Mouse (Mus musculus): ENCODE data around the gene Otop1. TPM values are rescaled to one million over a fixed set of nuclear protein-coding genes. Genes with fewer than 3 reads are reported as not detected.

Otop1 gene
- total RNA-seq, 2 experiments from 2014 or later = not detected

- ATAC-seq (ENCODE audit: poor library complexity, severe bottlenecking) = no peak
Observed at GRCm38 (mm10) chr5:38288476-38288875, 12.7 kb downstream of the Otop1 start.

- ATAC-seq (ENCODE audit: poor library complexity, severe bottlenecking) = no peak
Observed at GRCm38 (mm10) chr5:38301761-38302411, 26.1 kb downstream of the Otop1 start.

- no peak for ATAC-seq (ENCODE audit: poor library complexity, severe bottlenecking)
Observed at GRCm38 (mm10) chr5:38302651-38303050, 26.9 kb downstream of the Otop1 start.

DNA sequence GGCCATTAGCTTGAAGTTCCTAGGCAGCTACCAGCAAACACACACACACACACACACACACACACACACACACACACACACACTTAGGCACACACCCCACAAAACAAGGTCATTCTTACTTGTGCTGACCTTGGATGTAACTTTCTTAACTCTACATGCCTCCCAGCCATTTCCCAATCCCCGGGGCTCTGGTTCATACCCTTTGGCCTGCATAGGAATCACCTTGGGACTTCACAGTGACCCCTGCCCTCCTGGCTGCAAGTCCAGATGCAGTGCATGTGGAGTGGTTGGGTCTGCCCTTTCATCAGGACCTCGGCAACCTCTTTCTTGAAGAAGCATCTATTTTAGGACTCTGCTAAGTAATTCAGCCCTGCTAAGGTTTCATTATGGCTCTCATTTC lies 29.5 kb downstream of the Otop1 start:
- no peak for ATAC-seq (ENCODE audit: poor library complexity, severe bottlenecking)

GRCm38 (mm10) chr5:38307255-38308101 lies 31.7 kb downstream of the Otop1 start:
- ATAC-seq (ENCODE audit: poor library complexity, severe bottlenecking) = peak; percentile 96

DNA sequence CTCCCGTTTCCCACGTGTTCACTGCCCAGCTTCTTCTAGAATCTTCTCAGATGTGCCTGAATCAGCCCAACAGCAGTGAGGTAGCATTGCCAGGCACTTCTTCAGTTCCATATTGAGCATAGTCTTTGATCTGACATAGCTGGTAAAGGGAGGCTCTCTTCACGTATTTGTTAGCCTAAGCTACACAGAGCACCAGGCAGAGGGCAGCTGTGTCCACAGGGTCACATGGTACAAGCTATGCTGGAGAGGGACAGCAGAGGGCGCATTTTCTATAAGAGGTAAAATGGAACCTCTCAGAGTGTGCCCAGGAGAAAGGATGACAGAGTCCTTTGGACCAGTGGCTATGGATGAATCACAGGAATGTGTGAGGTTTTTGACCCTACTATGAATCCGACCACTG lies 33.1 kb downstream of the Otop1 start:
- peak; percentile 62 for ATAC-seq (ENCODE audit: poor library complexity, severe bottlenecking)

DNA sequence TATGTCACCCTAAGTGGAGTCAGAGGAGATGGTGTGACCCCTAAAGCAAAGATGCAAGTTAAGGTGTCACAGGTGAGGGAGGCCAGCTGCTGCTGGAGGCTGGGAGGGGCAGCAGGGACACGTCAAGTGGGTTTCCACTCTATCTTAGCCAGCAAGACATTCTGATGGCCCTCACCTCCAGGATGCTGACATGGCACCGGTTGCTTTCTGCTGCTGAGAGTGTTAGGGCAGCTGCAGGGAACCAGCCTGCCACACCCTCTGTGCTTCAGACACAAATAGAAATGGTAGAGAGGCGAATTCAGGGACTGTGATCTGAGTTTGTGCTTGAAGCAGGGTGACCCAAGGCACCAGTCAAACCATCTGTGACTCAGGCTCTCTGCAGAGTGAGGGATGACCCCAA lies 34.0 kb downstream of the Otop1 start:
- no peak for ATAC-seq (ENCODE audit: poor library complexity, severe bottlenecking)

DNA sequence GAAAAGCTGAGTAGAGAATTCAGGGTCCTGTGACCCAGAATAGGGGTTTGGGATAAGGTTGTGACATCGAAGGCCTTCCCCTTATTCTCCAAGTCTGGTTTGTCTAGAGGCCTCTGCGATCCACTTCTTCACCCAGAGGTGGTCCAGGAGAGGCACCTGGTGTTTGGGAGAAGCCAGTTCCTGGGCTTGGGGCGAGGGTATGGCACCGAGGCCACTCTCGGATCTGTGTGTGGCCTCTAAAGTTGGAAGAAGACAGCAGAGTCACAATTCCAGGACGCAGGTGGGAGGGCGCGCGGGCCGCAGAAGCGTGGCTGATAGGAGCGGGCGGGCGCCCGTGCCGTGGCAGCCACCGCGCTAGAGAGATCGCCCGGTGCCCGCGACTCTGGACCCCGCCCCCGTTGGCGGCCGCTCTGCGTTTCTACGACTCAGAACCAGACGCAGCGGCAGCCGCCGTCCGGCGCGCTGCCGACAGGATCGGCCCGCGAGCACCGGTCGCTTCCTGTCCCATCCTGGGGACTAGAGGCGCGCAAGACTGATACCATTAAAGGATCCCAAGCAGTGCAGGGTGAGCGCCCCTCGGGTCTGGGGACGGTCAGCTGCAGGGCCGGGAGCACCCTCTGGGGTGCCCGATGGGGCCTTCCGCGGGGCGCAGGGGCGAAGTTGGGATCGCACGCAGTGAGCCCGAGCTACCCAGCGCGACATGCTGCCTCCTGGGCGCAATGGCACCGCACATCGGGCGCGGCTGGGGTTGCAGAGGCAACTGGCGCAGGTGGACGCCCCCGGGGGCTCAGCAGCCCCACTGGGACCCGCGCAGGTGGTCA lies 43.4 kb downstream of the Otop1 start, which contains the start of gene Drd5:
Gene Drd5, plus strand, starts transcription at position 402 of the 821 bp plus-strand sequence.
- ATAC-seq (ENCODE audit: poor library complexity, severe bottlenecking) = no peak

DNA sequence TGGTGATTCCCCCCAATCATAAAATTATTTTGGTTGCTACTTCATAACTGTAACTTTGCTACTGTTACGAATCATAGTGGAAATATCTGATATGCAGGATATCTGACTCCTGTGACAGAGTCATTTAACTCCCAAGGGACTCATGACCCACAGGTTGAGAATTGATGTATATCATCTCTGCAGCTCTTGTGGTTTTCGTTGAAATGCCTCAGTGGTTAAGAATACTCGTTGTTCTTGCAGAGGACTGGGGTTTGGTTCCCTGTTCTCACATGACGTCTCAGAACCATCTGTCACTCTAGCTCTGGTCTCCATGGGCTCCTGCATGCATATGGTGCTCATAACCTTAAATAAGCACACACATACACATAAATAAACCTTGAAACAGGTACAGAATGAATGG lies 57.6 kb downstream of the Otop1 start:
- no peak for ATAC-seq (ENCODE audit: poor library complexity, severe bottlenecking)

DNA sequence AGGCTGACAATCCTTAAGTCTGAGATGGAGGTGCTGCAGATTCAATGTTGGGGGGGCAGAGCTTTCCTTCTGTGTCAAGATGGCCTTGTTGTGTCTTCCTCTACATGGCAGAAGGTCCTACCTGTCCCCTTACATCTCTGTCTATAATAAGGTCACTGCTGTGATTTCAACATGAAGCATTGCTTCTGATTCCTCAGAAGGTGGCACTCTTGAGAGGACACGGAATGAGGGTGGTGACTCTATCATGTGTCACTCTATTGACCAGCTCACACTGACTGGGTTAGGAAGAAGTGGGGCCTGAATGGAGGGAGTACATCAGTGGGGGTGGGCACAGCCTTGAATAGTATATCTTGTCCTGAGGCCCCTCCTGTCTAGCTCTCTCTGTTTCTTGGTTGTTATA lies 58.8 kb downstream of the Otop1 start:
- ATAC-seq (ENCODE audit: poor library complexity, severe bottlenecking) = no peak

DNA sequence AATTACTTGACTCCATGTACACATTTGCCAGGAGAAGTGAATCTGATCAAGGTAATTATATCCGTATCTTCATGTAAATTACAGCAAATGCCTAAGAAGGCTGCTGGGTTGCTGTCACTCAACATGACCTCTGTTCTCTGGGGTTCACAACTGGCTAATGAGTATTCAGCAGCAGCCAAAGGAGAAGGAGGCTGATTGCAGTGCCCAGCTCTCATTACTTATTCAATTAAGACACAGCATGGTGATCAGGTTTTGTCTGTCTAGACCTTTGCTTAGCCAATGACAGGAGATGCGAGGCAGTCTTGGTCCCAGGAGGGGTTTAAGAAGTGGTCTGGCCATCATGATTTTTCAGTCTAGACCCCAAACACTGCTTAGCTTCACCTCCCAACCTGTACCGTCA lies 67.3 kb downstream of the Otop1 start:
- ATAC-seq (ENCODE audit: poor library complexity, severe bottlenecking) = no peak

- no peak for ATAC-seq (ENCODE audit: poor library complexity, severe bottlenecking)
Observed at GRCm38 (mm10) chr5:38346646-38347432, 71.1 kb downstream of the Otop1 start.

DNA sequence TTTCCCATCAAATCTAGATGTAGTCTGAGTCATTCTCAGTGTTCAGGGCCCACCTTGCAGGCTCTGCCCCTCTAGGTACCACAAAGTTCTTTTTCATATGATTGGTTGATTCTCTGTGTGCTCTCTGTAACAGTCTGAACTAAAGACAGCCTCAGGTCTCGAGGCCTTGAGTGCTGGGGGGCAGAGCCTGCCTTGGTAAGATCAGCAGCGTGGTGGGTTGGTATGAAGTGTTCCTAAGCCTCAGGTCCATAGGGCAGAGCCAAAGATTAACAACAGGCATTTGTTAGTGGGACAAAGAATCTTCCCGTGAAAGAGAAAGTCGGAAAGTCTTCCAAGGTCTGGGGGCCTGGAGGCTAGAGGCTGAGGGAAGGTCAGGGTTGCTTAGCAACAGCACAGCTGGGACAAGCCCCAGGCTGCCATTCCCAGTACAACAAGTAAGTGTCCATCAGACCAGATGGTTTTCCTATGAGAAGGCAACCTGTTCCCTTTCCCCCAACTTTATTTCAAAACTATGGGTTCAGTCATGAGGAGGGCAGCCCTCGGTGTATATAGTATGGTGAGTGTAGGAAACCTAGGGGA lies 74.7 kb downstream of the Otop1 start:
- ATAC-seq (ENCODE audit: poor library complexity, severe bottlenecking) = no peak

Other genes starting within 250 kb of the Otop1 start
- gene Stx18, start 237.2 kb upstream of the Otop1 start, total RNA-seq (2015) = 22.8 and 28.6 TPM in 2 replicates
- 36.1 and 49.0 TPM in 2 replicates for gene Stx18, start 237.2 kb upstream of the Otop1 start, total RNA-seq (2017)
- 0.39 TPM in 1 of 2 replicates, not detected in the other for gene Nsg1, start 116.1 kb upstream of the Otop1 start, total RNA-seq (2015)
- 1.2 TPM in 1 of 2 replicates, not detected in the other for gene Nsg1, start 116.1 kb upstream of the Otop1 start, total RNA-seq (2017)
- 4.4 and 6.0 TPM in 2 replicates for gene Zbtb49, start 55.5 kb upstream of the Otop1 start, total RNA-seq (2015)
- 4.0 and 7.7 TPM in 2 replicates for gene Zbtb49, start 55.5 kb upstream of the Otop1 start, total RNA-seq (2017)
- 27.6 and 33.7 TPM in 2 replicates for gene Lyar, start 55.5 kb upstream of the Otop1 start, total RNA-seq (2015)
- 28.1 and 45.1 TPM in 2 replicates for gene Lyar, start 55.5 kb upstream of the Otop1 start, total RNA-seq (2017)
- 95.8 and 96.8 TPM in 2 replicates for gene Tmem128, start 15.8 kb upstream of the Otop1 start, total RNA-seq (2015)
- gene Tmem128, start 15.8 kb upstream of the Otop1 start, total RNA-seq (2017) = 32.3 and 34.5 TPM in 2 replicates
- not detected in 2 replicates for gene Drd5, start 43.4 kb downstream of the Otop1 start, total RNA-seq (2015)
- not detected in 2 replicates for gene Drd5, start 43.4 kb downstream of the Otop1 start, total RNA-seq (2017)
- 3.9 and 7.3 TPM in 2 replicates for gene Slc2a9, start 227.2 kb downstream of the Otop1 start, total RNA-seq (2015)
- 7.8 and 9.2 TPM in 2 replicates for gene Slc2a9, start 227.2 kb downstream of the Otop1 start, total RNA-seq (2017)